Mouse (Mus musculus) brain, adult 2 months (tissue): ENCODE results near the gene Pex14.

Experiments used
- DNase-seq: peaks from one replicate; pipeline ENCODE4 v3.0.0; 2011; ENCODE audit warnings: low read depth, low spot score

Gene Pex14

GRCm38 (mm10) chr4:148985541-148986476 is 113.9 kb downstream of the Pex14 start:
- peak; percentile 62 for DNase-seq

- peak; percentile 14 for DNase-seq
Observed at GRCm38 (mm10) chr4:148984701-148985540, 114.8 kb downstream of the Pex14 start.

- no peak for DNase-seq
Observed at GRCm38 (mm10) chr4:148982274-148982673, 117.4 kb downstream of the Pex14 start.

- DNase-seq, result no peak
Observed at GRCm38 (mm10) chr4:148979837-148980236, 119.8 kb downstream of the Pex14 start.

- no peak for DNase-seq
Observed at GRCm38 (mm10) chr4:148978926-148979325, 120.8 kb downstream of the Pex14 start.

GRCm38 (mm10) chr4:148978221-148978855 is 121.3 kb downstream of the Pex14 start:
- no peak for DNase-seq

- peak; percentile 49 for DNase-seq
Observed at GRCm38 (mm10) chr4:148974833-148975232, 124.8 kb downstream of the Pex14 start.

- DNase-seq, result no peak
Observed at GRCm38 (mm10) chr4:148973387-148973786, 126.3 kb downstream of the Pex14 start.

GRCm38 (mm10) chr4:148972707-148973106 is 127.0 kb downstream of the Pex14 start:
- DNase-seq, result no peak

- no peak for DNase-seq
Observed at GRCm38 (mm10) chr4:148971613-148972242, 127.9 kb downstream of the Pex14 start.

GRCm38 (mm10) chr4:148970742-148971141 is 128.9 kb downstream of the Pex14 start:
- DNase-seq, result no peak

GRCm38 (mm10) chr4:148969610-148970009 is 130.1 kb downstream of the Pex14 start:
- DNase-seq, result peak; percentile 39

GRCm38 (mm10) chr4:148968859-148969258 is 130.8 kb downstream of the Pex14 start:
- no peak for DNase-seq

- DNase-seq, result peak; percentile 81
Observed at GRCm38 (mm10) chr4:148966132-148966531, 133.5 kb downstream of the Pex14 start.

GRCm38 (mm10) chr4:148964541-148965310 is 134.9 kb downstream of the Pex14 start:
- DNase-seq, result no peak

GRCm38 (mm10) chr4:148962096-148962495 is 137.6 kb downstream of the Pex14 start:
- no peak for DNase-seq

- no peak for DNase-seq
Observed at GRCm38 (mm10) chr4:148961081-148961480, 138.6 kb downstream of the Pex14 start.

- no peak for DNase-seq
Observed at GRCm38 (mm10) chr4:148960011-148960410, 139.7 kb downstream of the Pex14 start.

- peak; percentile 49 for DNase-seq
Observed at GRCm38 (mm10) chr4:148955131-148955813, 144.4 kb downstream of the Pex14 start.
